Mouse (Mus musculus) liver, embryonic 14.5 days (tissue): ENCODE measurements at regions not wholly inside any gene's neighbourhood (a gene's known extent, or its start where the extent isn't known, plus 50 kb on each side); places are given as distances from the start of the nearest gene placed in this dataset.
A peak's percentile ranks its signal among the peaks of the same experiment; 100 is the strongest.

Experiments used
- ATAC-seq: fragments of 200-750 bp; cut with Nextera tagmentation; 2 replicates; pipeline ENCODE4 v1.8.0; 2017; ENCODE audit warnings: moderate number of reproducible peaks, mild to moderate bottlenecking, moderate library complexity; ENCODE audit not compliant: insufficient read depth
- DNase-seq, 3 experiments: peaks; one replicate each; pipeline ENCODE4 v3.0.0-alpha.2; 2012 to 2013; ENCODE audit warnings: low read depth in 3 of 3, low spot score in 3 of 3
- H3K27ac ChIP-seq: fragments of 300-500 bp; sonication (generic); 2 replicates; pipeline ENCODE4 v1.5.1; 2014; ENCODE audit warnings: moderate library complexity, mild to moderate bottlenecking, control low read depth, inconsistent platforms
- H3K27me3 ChIP-seq: fragments of 300-500 bp; sonication (generic); 2 replicates; pipeline ENCODE4 v1.6.1; 2014; ENCODE audit warnings: mild to moderate bottlenecking, low read length, moderate library complexity; ENCODE audit not compliant: control insufficient read depth, insufficient read depth
- H3K36me3 ChIP-seq: fragments of 300-500 bp; sonication (generic); replicated peaks from 2 replicates; pipeline ENCODE4 v1.6.1; 2014; ENCODE audit warnings: low read depth; ENCODE audit not compliant: control insufficient read depth, insufficient read depth
- H3K4me1 ChIP-seq, 2 experiments: fragments of 200-500 bp in 1 of 2; fragments of 300-500 bp in 1 of 2; sonication (generic) in 1 of 2; replicated peaks; 2 replicates each; pipeline ENCODE4 v1.6.1; 2012 to 2014; ENCODE audit warnings: antibody characterized with exemption in 1 of 2, inconsistent platforms in 1 of 2, low read length in 1 of 2; ENCODE audit not compliant: control insufficient read depth in 2 of 2, insufficient read depth in 2 of 2
- H3K4me2 ChIP-seq: fragments of 300-500 bp; sonication (generic); 2 replicates; pipeline ENCODE4 v1.6.1; 2014; ENCODE audit warnings: low read depth, mild to moderate bottlenecking, control low read depth, moderate library complexity
- H3K4me3 ChIP-seq, 2 experiments: fragments of 200-500 bp in 1 of 2; fragments of 300-500 bp in 1 of 2; sonication (generic) in 1 of 2; 2 replicates each; pipeline ENCODE4 v1.5.1; 2012 to 2014; ENCODE audit warnings: low read depth in 2 of 2, low read length in 2 of 2, mild to moderate bottlenecking in 2 of 2, control low read depth in 1 of 2, inconsistent platforms in 1 of 2, moderate library complexity in 1 of 2; ENCODE audit not compliant: insufficient read depth in 1 of 2
- H3K9ac ChIP-seq: fragments of 300-500 bp; sonication (generic); replicated peaks from 2 replicates; pipeline ENCODE4 v1.6.1; 2014; ENCODE audit warnings: mild to moderate bottlenecking, control low read depth, moderate library complexity
- H3K9me3 ChIP-seq: fragments of 300-500 bp; sonication (generic); 2 replicates; pipeline ENCODE4 v1.6.1; 2016; ENCODE audit warnings: low read length, mixed read lengths; ENCODE audit not compliant: control insufficient read depth
- CTCF ChIP-seq: IDR thresholded peaks from 2 replicates; pipeline ENCODE4 v1.5.1; 2016; ENCODE audit warnings: antibody characterized with exemption, low read depth, control low read depth
- EP300 ChIP-seq: IDR thresholded peaks from 2 replicates; pipeline ENCODE4 v1.6.1; 2016; ENCODE audit warnings: antibody characterized with exemption, low read depth
- WGBS: fragments of 180-500 bp; shearing (Covaris S2); extraction: QIAGEN DNeasy Blood & Tissue Kit; methylation state at CpG from one replicate; pipeline ENCODE4 v1.1.7; 2014; ENCODE audit not compliant: insufficient replicate concordance; 5-methylcytosine and 5-hydroxymethylcytosine counted together

- WGBS, result 36% methylated on average over 6 of the region's 6 CpGs
- DNase-seq (no peak), ATAC-seq (no peak)
- no peaks in the 10 kb centered on the region for H3K36me3 ChIP-seq
- H3K27me3 ChIP-seq, result no peaks in the 10 kb centered on the region
- no peak overlapping the region for H3K27ac ChIP-seq
- H3K4me3 ChIP-seq, result no peak overlapping the region
- TF ChIP-seq EP300 (no peak), CTCF (peak; percentile 33)
- no peaks in the 10 kb centered on the region for H3K9me3 ChIP-seq
- H3K9ac ChIP-seq, result no peak overlapping the region
- no peaks in the 10 kb centered on the region for H3K4me1 ChIP-seq
- no peak overlapping the region for H3K4me2 ChIP-seq
Observed at GRCm38 (mm10) chr5:102213145-102213544, 143.4 kb upstream of the Wdfy3 start.

DNA sequence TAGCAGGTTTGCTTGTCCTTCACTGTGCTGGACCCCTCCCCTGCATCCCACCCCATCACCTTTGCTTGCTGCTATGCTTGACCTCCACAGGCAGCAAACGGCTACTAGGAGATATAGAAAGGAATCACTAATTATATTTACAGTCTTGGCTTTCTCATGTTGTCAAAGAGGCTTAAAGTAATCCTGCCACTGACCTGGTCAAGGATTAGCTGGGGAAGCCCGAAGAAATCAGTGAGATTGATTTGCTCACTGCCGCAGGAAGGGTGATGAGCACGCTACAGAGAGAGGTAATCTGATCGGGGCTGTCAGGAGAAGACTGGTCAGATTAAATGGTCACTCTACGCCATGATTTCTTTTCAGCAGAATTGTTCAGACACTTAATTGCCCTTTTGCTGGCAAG is 157.4 kb upstream of the Wdfy3 start:
- no peak overlapping the region for H3K4me3 ChIP-seq
- no peak for ATAC-seq
- WGBS, result 59% methylated on average over 6 of the region's 6 CpGs
- no peaks in the 10 kb centered on the region for H3K4me1 ChIP-seq
- H3K4me2 ChIP-seq, result no peak overlapping the region
- no peaks in the 10 kb centered on the region for H3K27me3 ChIP-seq
- no peak overlapping the region for H3K9ac ChIP-seq
- no peaks in the 10 kb centered on the region for H3K9me3 ChIP-seq
- no peaks in the 10 kb centered on the region for H3K36me3 ChIP-seq
- DNase-seq, result no peak
- no peak overlapping the region for H3K27ac ChIP-seq
- TF ChIP-seq CTCF, result no peak
- no peak for TF ChIP-seq EP300

DNA sequence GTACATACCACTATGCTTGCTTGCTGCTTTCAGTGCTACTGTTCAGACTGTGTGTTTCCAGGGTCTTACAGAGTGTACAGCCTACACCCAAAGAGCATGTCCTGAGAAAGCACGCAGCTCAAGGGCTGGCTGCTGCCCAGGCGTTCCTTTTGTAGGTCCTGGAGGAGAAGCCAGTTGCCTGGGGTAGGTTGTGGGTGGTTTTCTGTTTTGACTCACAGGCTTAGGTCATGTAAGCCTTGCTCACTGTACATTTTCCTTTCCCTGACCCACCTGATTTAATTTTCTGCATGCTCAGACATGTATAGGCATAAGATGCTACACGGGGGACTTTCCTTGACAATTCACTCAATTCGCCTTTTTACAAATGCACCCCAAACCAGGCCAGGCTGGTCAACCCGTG is 172.9 kb upstream of the Wdfy3 start:
- Histone ChIP-seq H3K27ac (no peak overlapping the region), H3K9me3 (no peaks in the 10 kb centered on the region), H3K27me3 (no peaks in the 10 kb centered on the region), H3K9ac (no peak overlapping the region), H3K4me2 (no peak overlapping the region), H3K4me1 (no peaks in the 10 kb centered on the region), H3K36me3 (no peaks in the 10 kb centered on the region), H3K4me3 (no peak overlapping the region)
- no peak for DNase-seq
- no peak for ATAC-seq
- WGBS, result 50% methylated on average over 5 of the region's 5 CpGs
- no peak for TF ChIP-seq CTCF
- TF ChIP-seq EP300, result no peak

- DNase-seq (no peak), ATAC-seq (no peak)
- TF ChIP-seq EP300 (no peak), CTCF (no peak)
- H3K27me3 ChIP-seq, result no peaks in the 10 kb centered on the region
- H3K4me2 ChIP-seq, result no peak overlapping the region
- no peaks in the 10 kb centered on the region for H3K36me3 ChIP-seq
- H3K4me3 ChIP-seq, result no peak overlapping the region
- no peak overlapping the region for H3K27ac ChIP-seq
- H3K4me1 ChIP-seq, result no peaks in the 10 kb centered on the region
- H3K9ac ChIP-seq, result no peak overlapping the region
- H3K9me3 ChIP-seq, result no peaks in the 10 kb centered on the region
- 60% methylated on average over 6 of the region's 6 CpGs for WGBS
Observed at GRCm38 (mm10) chr5:102244706-102245105, 175.0 kb upstream of the Wdfy3 start.

GRCm38 (mm10) chr5:102248747-102249146 is 179.0 kb upstream of the Wdfy3 start:
- H3K4me3 ChIP-seq, result no peak overlapping the region
- no peak overlapping the region for H3K9ac ChIP-seq
- H3K27me3 ChIP-seq, result no peaks in the 10 kb centered on the region
- ATAC-seq (no peak), DNase-seq (no peak)
- no peaks in the 10 kb centered on the region for H3K4me1 ChIP-seq
- no peak overlapping the region for H3K27ac ChIP-seq
- WGBS, result 70% methylated on average over 5 of the region's 5 CpGs
- no peak for TF ChIP-seq CTCF
- TF ChIP-seq EP300, result no peak
- no peak overlapping the region for H3K4me2 ChIP-seq
- H3K36me3 ChIP-seq, result no peaks in the 10 kb centered on the region
- no peaks in the 10 kb centered on the region for H3K9me3 ChIP-seq
